Mouse (Mus musculus): ENCODE results near the gene Sept3.

Gene Sept3

GRCm38 (mm10) chr15:82339634-82340254, 65.1 kb downstream of the Sept3 start:
- DNase-seq (ENCODE audit: low spot score): no peak

GRCm38 (mm10) chr15:82340414-82341035, 65.8 kb downstream of the Sept3 start:
- DNase-seq (ENCODE audit: low spot score): no peak

GRCm38 (mm10) chr15:82341036-82341501, 66.4 kb downstream of the Sept3 start:
- peak; percentile 68 for DNase-seq (ENCODE audit: low spot score)

- no peak for DNase-seq (ENCODE audit: low spot score)
These were observed 67.2 kb downstream of the Sept3 start for GRCm38 (mm10) chr15:82341675-82342542.

- DNase-seq (ENCODE audit: low spot score): no peak
These were observed 67.8 kb downstream of the Sept3 start for GRCm38 (mm10) chr15:82342543-82342935.

GRCm38 (mm10) chr15:82343368-82344287, 68.9 kb downstream of the Sept3 start:
- DNase-seq (ENCODE audit: low spot score): no peak
